Mouse (Mus musculus): ENCODE measurements around the gene Endog. TPM values are rescaled to one million over a fixed set of nuclear protein-coding genes. Genes with fewer than 3 reads are reported as not detected.

Gene Endog
- polyA plus RNA-seq, 1 experiment = 19.1 TPM

DNA sequence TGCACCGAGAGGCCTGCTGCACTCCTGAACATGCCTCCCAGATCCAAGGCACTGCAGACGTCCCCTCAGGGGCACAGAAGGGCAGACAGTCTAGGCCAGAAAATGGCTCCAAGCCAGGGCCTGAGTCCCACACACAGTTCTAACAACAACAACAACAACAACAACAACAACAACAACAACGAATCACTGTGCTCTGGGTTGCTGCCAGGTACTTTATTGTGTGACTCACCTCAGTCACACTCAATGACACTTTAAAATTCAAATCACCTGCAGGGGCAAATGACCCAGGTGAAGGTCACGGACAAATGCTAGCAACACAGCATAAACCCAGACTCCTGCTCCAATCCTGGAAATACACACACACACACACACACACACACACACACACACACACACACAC is 26.7 kb downstream of the Endog start:
- TF ChIP-seq POLR2A (IDR thresholded peaks at IDR 0.05; ENCODE audit: borderline replicate concordance, extremely low read depth, insufficient read depth, insufficient read length, poor library complexity, severe bottlenecking) (no peak), CTCF (IDR thresholded peaks at IDR 0.05; ENCODE audit: borderline replicate concordance, extremely low read depth, insufficient read depth, insufficient read length) (no peak)
- DNase-seq (ENCODE audit: low read depth) = no peak

DNA sequence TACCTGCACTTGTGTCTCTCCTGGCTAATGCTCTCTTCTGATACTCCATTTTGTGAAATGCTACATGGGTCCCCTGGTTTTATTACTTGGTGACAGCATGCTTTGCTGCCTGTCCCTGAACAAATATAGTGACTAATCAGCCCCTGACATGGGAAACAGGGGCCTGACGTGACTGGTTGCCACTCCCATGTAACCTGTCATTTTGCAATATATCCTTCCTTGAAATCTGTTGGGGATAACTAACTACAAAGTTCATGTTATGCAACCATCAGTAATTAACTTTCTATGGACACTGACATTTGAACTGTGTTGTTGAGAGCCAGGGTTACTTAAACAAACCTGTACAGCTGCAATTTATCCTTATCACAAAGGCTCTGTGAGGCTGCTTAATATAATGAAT is 28.7 kb downstream of the Endog start:
- TF ChIP-seq POLR2A (IDR thresholded peaks at IDR 0.05; ENCODE audit: borderline replicate concordance, extremely low read depth, insufficient read depth, insufficient read length, poor library complexity, severe bottlenecking) = no peak
- no peak for TF ChIP-seq CTCF (IDR thresholded peaks at IDR 0.05; ENCODE audit: borderline replicate concordance, extremely low read depth, insufficient read depth, insufficient read length)
- no peak for DNase-seq (ENCODE audit: low read depth)

DNA sequence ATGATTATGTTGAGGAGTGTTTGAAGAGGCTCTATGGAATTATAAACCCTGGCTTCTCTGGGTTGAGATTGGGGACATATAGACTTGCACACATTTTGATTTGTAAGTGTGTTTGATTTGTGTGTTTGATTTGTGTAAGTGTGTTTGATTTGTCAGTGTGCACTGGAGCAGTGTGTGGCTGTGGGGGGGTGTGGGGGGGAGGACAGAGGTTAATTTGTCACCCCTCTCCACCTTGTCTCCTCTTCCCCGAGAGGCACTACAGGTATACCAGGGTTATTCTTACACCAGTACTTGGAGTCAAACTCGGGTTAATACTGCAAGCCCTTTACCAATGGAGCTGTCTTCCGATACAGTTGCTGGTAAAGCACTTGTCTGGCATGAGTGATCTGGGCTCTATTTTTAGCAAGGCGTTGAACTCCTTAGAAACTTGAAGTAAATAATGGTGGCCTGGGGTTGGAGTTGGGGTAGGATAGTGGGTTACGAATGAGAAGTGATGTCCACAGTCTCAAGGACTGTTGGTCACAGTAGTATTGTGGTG is 29.2 kb downstream of the Endog start:
- TF ChIP-seq POLR2A (IDR thresholded peaks at IDR 0.05; ENCODE audit: borderline replicate concordance, extremely low read depth, insufficient read depth, insufficient read length, poor library complexity, severe bottlenecking) = no peak
- no peak for TF ChIP-seq CTCF (IDR thresholded peaks at IDR 0.05; ENCODE audit: borderline replicate concordance, extremely low read depth, insufficient read depth, insufficient read length)
- DNase-seq (ENCODE audit: low read depth) = no peak

DNA sequence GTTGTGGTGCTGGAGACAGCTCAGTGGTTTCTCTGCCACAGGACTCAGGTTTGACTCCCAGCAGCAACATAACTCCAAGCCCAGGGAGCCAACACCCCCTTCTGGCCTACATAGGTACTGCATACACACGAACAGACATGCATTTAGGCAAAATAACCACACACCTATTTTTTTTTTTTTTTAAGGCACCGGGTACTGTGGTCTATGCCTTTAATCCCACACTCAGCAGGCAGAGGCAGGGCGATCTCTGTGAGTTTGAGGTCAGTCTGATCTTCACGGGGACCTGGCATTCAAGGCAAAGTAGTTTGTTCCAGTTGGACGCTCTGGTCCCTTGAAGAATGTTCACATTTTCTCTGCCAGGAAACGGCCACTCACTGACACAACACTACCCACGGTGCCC is 32.1 kb downstream of the Endog start:
- TF ChIP-seq POLR2A (IDR thresholded peaks at IDR 0.05; ENCODE audit: borderline replicate concordance, extremely low read depth, insufficient read depth, insufficient read length, poor library complexity, severe bottlenecking) (no peak), CTCF (IDR thresholded peaks at IDR 0.05; ENCODE audit: borderline replicate concordance, extremely low read depth, insufficient read depth, insufficient read length) (peak; percentile 47; the same call in 1 of the 2 replicates)
- DNase-seq (ENCODE audit: low read depth) = peak; percentile 7

DNA sequence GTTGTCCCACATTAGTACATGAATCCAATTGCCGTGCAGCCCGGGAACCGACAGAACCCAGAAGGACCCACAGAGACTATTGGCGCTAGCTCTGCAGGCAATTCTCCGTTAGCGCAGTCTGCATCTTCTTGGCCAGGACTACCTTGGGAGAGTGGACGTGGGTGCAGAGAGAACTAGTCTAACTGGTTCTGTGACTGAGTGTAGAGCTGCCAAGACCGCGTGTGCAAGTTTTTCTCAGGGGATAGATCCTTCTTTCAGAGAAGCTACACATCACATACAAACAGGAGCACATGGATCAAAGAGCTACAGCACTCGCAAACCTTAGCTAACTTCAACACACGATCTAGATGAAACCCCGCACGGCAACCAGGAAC is 33.9 kb downstream of the Endog start:
- TF ChIP-seq POLR2A (IDR thresholded peaks at IDR 0.05; ENCODE audit: borderline replicate concordance, extremely low read depth, insufficient read depth, insufficient read length, poor library complexity, severe bottlenecking) (no peak), CTCF (IDR thresholded peaks at IDR 0.05; ENCODE audit: borderline replicate concordance, extremely low read depth, insufficient read depth, insufficient read length) (no peak)
- DNase-seq (ENCODE audit: low read depth) = no peak

DNA sequence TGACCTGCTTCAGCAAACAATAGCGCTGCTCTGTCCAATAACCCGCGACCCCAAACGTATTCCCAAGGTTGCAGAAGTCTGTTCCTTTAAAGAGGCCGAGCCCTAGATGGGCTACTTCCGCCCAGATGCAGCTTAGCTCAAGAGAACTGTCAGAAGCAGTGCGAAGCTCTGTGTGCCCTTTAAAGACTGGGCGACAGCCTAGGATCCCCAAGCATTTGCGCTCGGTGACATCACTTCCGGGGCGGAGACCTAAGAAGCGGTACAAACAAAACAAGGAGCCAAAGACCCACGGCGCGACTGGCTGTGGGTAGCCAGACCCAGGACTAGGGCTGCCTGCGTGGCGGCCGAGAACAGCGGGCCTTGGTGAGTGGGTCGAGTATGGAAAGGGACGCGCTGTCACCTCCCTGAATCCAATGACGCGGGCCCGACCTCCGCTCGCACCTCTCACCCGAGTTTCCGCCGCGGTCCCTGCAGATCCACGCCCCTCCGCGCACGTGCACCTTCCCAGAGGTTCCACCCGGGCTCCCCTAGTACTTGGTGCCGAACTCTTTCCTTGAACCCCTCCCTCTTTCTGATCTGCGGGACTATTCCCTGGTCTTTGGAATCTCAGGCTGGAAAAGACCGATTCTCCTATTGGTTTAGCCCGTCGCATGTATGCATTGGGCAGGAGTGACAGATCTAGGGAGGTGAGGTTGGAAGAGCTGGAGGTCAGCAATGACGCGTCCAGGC is 34.5 kb downstream of the Endog start, which contains the start of gene Kyat1:
TSS of gene Kyat1 (minus strand) at position 219 of the 729 bp plus-strand sequence.
- peak; percentile 99 for DNase-seq (ENCODE audit: low read depth)
- no peak for TF ChIP-seq CTCF (IDR thresholded peaks at IDR 0.05; ENCODE audit: borderline replicate concordance, extremely low read depth, insufficient read depth, insufficient read length)
- TF ChIP-seq POLR2A (IDR thresholded peaks at IDR 0.05; ENCODE audit: borderline replicate concordance, extremely low read depth, insufficient read depth, insufficient read length, poor library complexity, severe bottlenecking) = peak; percentile 50; the same call in 1 of the 2 replicates

DNA sequence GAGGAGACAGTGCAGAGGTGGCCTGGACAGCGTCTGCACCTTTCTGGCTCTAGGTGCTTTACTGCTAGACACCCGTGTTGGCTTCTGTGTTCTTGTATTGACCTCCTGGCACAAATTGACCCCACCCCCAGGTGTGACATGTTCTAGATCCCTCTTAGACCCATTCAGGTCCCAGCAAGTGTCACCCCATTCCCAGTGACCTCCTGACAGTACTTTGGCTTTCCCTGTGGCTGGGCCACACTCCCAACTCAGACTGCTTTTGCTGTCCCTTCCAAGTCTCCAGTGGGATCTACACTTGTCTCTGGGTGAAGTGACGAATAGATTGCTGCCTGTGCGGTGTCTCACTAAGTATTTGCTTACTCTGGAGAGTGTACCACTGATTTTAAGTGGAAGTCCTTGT is 36.1 kb downstream of the Endog start:
- no peak for DNase-seq (ENCODE audit: low read depth)
- TF ChIP-seq POLR2A (IDR thresholded peaks at IDR 0.05; ENCODE audit: borderline replicate concordance, extremely low read depth, insufficient read depth, insufficient read length, poor library complexity, severe bottlenecking) (no peak), CTCF (IDR thresholded peaks at IDR 0.05; ENCODE audit: borderline replicate concordance, extremely low read depth, insufficient read depth, insufficient read length) (no peak)

DNA sequence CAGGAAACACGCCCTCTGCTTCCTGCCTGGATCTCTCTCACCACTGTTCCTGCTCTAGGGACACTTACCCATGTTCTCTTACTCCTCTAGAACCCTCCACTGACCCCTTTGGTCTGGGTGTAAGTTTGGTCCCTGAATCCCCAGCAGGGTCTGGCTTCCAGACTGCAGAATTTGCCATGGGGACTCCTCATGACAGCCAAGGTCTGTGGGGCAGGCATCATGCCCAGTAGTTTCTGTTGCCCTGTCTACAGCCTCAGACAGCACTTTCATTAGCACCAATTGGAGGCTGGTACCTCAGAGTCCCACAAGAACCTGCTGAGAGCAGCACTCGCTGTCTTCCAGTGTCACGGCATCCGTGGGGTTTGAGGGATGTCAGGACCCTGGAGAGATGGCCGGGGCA is 36.6 kb downstream of the Endog start:
- TF ChIP-seq CTCF (IDR thresholded peaks at IDR 0.05; ENCODE audit: borderline replicate concordance, extremely low read depth, insufficient read depth, insufficient read length) (no peak), POLR2A (IDR thresholded peaks at IDR 0.05; ENCODE audit: borderline replicate concordance, extremely low read depth, insufficient read depth, insufficient read length, poor library complexity, severe bottlenecking) (no peak)
- DNase-seq (ENCODE audit: low read depth) = no peak

DNA sequence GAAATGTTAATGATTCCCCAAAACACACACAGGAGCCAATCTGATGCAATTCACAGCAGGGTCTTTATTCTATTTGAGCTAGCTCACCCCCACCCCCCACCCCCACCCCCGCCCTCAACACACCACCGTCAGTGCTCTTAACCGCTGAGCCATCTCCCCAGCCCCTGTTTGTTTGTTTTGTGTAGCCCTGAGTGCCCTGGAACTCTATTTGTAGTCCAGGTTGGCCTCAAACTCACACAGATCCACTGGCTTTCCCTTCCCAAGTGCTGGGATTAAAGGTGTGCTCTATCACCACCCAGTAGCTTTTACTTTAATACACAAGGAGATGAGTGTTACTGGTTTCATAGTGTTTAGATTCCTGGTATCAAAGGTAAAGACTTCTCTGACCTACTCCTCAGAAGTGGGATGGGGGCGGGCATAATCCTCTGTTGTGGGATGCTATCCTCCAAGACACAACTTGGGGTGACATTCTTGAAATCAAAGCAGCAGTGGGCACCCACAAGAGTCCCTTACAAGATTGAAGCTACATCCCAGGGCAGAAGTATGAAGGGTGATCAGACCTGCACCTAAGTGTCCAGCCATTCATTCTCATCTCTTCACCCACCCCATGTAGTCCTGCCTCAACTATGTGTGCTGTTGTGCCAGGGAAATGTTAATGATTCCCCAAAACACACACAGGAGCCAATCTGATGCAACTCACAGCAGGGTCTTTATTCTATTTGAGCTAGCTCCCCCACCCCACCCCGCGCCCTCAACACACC is 40.3 kb downstream of the Endog start:
- DNase-seq (ENCODE audit: low read depth) = no peak

DNA sequence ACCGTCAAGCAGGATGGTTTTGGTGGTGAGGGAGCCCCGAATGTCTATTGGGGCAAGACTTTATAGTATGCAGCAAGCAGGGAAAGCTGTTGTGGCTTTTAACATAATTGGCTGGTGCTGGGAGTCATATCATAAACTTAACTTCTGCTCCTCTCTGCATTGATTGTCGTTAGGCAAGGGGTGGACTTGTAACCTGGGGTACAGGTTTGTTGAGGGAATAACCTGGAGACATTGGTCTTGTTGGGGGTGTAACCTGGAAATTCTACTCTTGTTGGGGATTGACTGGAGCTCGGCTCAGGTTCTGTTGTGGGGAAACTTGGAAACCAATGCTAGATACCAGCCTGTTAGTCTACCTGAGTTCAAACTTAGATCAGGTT is 40.9 kb downstream of the Endog start:
- TF ChIP-seq POLR2A (IDR thresholded peaks at IDR 0.05; ENCODE audit: borderline replicate concordance, extremely low read depth, insufficient read depth, insufficient read length, poor library complexity, severe bottlenecking) (no peak), CTCF (IDR thresholded peaks at IDR 0.05; ENCODE audit: borderline replicate concordance, extremely low read depth, insufficient read depth, insufficient read length) (no peak)

More for the DNA sequence above, 40.3 kb downstream of the Endog start:
- TF ChIP-seq POLR2A (IDR thresholded peaks at IDR 0.05; ENCODE audit: borderline replicate concordance, extremely low read depth, insufficient read depth, insufficient read length, poor library complexity, severe bottlenecking) = no peak

DNA sequence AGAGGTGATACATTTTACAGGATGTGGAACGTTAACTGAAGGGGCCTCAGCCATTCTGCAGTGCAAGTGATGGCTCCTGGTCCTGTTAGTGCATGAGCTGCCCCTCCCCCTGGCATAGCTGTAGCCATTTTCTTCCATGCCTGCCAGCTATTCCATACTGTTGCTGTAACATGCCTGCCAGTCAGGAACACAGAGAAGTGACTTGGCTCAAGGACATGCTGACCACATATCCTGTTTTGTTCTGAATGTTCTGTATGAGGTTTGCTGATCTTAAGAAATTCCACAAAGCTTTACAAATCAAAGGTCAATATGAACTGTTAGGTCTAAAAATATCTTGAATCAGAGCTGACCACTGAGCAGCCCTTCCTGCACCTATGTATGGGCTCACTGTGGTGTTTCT is 41.7 kb downstream of the Endog start:
- no peak for TF ChIP-seq CTCF (IDR thresholded peaks at IDR 0.05; ENCODE audit: borderline replicate concordance, extremely low read depth, insufficient read depth, insufficient read length)
- no peak for TF ChIP-seq POLR2A (IDR thresholded peaks at IDR 0.05; ENCODE audit: borderline replicate concordance, extremely low read depth, insufficient read depth, insufficient read length, poor library complexity, severe bottlenecking)
- no peak for DNase-seq (ENCODE audit: low read depth)

More for the DNA sequence above, 40.9 kb downstream of the Endog start:
- DNase-seq (ENCODE audit: low read depth) = no peak

Data from brain, embryonic 14.5 days (tissue).